Mouse (Mus musculus) inflammation-experienced regulatory T-cells, adult 6 months (primary cell): ENCODE data around the gene Tdgf1. TPM values are rescaled to one million over a fixed set of nuclear protein-coding genes. Genes with fewer than 3 reads are reported as not detected.

ENCODE experiments used
- ATAC-seq: one replicate; pipeline ENCODE4 v1.8.0; 2017
- polyA plus RNA-seq, 3 experiments: library from polyadenylated mRNA; unstranded; fragments of 100-300 nt; shearing (Covaris generic); gene quantifications; one replicate each; pipeline ENCODE4 v1.2.1; 2017

Tdgf1 gene
- polyA plus RNA-seq, result 1 to 10 TPM in 2 of 3 experiments, under 1 TPM in 1; 0.73 to 2.6 (median 2.5) TPM

- ATAC-seq, result no peak
Observed at GRCm38 (mm10) chr9:110945926-110946325, at the start of gene Tdgf1. TSS of gene Tdgf1 (minus strand) at chr9:110946158.

- ATAC-seq, result peak; percentile 92
Observed at GRCm38 (mm10) chr9:110994716-110995172, 48.8 kb upstream of the Tdgf1 start.

- no peak for ATAC-seq
Observed at GRCm38 (mm10) chr9:110993281-110993709, 47.3 kb upstream of the Tdgf1 start.

GRCm38 (mm10) chr9:110990204-110990603 is 44.2 kb upstream of the Tdgf1 start, which contains the start of gene Rtp3:
TSS of gene Rtp3 (minus strand) at chr9:110990583.
- ATAC-seq, result no peak

- ATAC-seq, result no peak
Observed at GRCm38 (mm10) chr9:110989543-110989942, 43.6 kb upstream of the Tdgf1 start.

DNA sequence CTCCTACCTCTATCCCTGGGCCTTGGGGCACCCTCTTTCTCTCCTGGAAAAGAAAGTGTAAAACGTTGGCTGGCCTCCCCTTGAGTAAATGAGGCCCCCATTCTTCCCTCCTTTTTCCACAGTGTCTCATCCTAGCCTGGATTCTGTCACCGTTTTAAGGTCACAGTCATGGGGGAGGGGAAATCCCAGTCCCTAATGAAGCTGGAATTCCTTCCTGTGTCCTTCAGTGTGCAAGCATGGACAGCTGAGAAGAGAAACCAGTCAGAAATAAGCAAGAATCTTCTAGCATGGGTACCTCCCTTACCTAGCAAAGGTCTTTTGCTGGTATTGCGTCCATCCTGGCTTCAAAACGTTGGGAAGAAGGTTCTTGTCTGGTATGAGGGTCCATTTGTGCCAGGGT is 43.2 kb upstream of the Tdgf1 start:
- ATAC-seq, result no peak

DNA sequence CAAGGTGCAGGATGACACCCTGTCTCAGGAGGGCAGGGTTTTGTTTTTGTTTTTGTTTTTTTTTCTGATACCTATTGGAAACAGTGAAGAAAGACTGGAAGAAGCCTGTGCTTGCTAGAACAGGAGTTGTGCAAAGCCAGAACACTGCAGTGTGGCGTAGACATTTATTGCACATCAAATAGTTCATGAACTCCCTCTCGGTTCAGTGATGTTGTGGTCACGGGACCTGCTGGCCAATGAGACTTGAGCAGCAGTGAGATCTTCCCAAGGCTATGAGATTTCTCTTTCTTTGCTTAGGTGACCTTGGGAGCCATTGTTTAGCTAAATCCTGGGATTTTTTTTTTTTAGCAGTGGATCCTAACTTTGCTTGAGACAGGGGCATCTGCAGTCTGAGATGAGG is 42.1 kb upstream of the Tdgf1 start:
- ATAC-seq, result no peak

DNA sequence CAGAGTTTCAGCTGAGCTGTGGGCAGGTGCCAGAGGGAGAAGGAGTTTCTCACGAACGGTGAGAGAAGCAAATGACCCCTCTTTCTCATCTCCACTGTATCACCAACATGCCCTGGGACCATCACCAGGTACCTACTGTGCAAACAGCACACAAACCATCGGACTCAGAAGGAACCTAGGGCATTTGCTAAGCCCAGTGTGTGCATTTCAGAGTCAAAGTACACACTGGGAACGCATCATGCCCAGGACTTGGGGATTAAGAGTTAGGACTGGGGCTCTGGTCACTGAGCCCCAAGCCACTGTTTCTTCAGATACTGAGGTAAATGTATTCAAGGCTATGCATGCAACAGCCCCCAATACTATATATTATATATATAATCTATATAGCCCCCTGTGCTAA is 41.4 kb upstream of the Tdgf1 start:
- no peak for ATAC-seq

DNA sequence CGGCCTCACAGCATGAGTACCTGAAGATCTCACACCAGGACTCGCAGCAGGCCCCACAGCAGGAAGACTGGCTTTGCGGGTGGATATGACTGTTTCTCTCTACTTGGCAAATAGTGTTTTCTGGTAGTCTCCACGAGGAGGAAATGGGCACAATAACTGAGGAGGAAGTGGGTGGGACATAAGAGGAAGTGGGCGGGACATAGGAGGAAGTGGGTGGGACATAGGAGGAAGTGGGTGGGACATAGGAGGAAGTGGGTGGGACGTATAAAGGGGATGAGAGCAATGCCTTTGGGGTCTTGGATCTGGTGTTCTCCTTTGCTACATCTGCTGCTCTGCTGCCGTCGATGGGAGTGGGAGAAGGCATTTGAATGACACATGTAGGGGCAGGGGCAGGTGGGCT is 40.0 kb upstream of the Tdgf1 start:
- no peak for ATAC-seq

DNA sequence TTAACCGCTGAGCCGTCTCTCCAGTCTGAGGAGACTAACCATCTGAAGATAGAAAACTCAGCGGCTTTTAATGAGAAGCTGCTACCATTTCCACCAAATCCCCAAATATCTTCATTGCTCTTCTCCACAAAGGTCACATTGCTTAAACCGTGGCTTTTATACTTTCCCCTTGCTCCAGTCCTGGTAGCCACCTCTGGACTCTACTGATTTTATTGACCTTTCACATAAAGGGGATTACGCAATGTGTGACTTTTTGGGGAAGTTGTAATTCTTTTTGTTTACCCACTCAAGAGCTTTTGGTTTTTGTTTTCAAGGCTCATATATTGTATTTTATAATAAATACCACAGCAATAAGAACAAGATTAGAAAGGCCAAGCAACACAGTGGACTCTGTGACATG is 39.6 kb upstream of the Tdgf1 start:
- no peak for ATAC-seq

DNA sequence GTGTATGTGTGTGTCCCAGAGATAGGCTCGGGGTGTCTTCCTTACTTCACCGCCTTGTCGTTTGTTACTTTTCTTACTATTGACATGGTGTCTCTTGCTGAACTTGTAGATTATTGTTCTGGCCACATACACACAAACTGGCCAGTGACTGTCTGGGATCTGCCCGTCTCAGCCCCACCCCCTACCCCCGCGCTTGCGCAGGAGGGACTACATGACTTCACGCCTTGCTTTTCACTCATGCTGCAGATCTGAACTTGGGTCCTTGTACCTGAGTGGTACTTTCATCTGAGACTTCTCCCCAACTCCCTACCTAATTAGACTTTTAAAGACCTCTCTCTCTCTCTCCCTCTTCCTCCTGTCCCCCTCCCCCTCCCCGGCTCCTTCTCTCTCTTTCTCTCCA is 38.1 kb upstream of the Tdgf1 start:
- no peak for ATAC-seq

DNA sequence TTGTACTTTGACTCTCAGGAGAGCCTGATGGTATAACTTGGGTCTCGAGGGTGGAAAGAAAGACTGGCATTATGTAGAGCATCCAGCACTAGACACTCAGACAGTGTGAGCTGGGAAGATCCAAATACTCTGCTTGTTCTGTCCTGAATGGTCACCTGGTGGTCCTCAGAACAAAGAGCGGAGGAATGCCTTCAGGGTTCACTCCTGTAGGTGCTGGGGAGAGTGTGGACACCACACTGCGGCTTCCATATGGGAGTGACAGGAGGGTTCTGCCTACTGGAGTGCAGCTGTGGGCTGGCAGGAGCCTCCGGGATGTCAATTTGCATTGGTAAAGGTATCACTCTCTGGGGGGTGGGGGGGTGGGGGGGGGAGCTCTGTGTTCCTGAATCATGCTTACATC is 36.4 kb upstream of the Tdgf1 start:
- ATAC-seq, result no peak

DNA sequence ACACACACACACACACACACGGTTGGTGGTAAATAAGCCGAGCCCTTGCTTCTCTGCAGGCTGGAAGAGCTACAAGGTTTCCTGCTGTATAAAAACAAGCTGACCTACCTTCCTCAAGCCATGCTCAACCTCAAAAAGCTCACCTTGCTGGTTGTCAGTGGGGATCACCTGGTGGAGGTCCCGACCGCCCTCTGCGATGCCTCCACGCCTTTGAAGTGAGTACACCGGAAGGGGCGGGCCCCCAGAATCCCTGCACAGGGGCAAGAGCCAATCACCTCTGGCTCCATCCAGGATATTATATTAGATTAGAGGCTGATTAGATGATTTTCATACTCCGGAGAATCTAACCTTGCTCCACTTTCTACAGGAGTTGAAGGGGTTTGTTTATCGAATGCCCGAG is 33.5 kb upstream of the Tdgf1 start:
- ATAC-seq, result no peak

- ATAC-seq, result no peak
Observed at GRCm38 (mm10) chr9:110965910-110966231, 19.9 kb upstream of the Tdgf1 start.

- no peak for ATAC-seq
Observed at GRCm38 (mm10) chr9:110965062-110965909, 19.3 kb upstream of the Tdgf1 start.

DNA sequence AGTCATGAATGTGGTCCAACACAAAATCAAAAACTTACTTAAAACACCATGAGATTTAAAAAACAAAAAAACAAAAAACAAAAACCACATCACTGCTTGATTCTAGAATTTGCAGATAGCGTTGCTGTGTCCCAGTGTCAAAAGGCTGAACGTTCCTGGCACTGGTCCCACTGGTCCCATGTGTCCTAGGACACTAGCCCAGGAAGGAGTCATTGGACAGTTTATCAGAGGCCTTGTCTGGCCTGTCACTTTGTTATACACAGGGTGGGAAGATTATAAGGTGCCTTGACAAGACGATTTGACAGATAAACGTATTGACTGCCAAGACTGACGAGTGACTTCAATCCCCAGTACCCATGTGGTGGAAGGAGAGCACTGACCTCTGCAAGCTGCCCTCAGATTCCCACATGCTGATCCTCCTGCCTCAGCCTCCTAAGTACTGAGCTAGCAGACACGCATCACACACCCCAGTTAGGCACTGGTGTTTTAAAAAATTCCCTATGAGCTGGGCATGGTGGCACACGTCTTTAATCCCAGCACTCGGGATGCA is 17.7 kb upstream of the Tdgf1 start:
- ATAC-seq, result no peak

DNA sequence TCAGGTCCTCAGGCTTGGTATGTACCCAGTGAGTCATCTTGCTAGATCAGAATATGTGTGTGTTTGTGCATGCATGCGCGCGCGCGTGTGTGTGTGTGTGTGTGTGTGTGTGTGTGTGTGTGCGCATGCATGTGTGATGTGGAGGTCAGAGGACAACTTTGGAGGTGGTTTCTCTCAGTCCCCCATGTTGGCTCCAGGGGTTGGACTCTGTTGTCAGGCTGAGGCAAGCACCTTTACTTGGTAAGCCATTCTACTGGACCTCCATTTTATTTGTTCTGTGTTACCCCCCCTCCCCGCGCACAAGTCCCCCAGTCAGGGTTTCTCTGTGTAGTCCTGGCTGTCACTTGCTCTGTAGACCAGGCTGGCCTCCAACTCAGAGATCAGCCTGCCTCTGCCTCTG is 15.4 kb upstream of the Tdgf1 start:
- no peak for ATAC-seq

DNA sequence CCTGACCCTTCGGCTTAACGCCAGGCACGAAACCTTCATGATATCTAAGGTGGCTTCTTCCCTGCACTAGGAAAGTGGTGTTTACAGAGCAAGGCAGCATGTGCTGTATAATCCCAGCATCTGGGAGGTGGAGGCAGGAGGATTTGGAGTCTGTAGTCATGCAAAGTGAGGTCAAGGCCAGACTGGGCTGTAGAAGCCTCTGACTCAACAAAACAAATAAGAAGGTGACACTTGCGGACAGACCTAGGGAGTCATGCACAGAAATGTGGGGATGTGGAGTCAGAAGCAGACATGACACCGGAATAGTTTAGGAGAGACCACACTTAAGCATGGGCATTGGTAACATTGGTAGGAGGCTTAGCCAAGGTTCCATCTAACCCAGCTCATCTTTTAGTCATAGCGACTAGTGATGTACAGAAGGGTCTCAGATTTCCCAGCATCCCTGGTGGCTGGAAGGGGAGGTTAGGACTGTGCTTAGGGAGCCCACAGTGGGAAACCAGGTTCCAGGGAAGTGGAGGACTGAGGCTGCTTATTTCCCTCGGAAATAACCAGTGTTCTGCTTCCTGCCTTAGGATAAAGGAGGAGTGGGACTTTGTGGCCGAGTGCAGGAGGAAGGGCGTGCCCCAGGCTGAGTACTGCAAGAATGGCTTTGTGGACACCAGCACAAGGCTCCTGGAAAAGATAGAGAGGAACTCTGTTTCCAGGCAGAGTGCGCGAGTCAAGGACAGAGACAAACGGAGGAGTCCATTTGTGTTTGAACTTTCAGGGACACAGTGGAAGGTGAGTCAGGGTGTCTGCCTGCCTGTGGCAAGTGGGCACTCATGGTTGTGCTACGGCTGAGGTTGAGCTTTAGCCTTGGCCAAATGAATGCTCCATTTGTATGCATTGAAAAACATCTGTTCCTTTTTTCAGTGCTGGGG is 14.5 kb upstream of the Tdgf1 start:
- ATAC-seq, result no peak

GRCm38 (mm10) chr9:110959669-110960068 is 13.7 kb upstream of the Tdgf1 start:
- no peak for ATAC-seq

- ATAC-seq, result no peak
Observed at GRCm38 (mm10) chr9:110955962-110956361, 10.0 kb upstream of the Tdgf1 start.

DNA sequence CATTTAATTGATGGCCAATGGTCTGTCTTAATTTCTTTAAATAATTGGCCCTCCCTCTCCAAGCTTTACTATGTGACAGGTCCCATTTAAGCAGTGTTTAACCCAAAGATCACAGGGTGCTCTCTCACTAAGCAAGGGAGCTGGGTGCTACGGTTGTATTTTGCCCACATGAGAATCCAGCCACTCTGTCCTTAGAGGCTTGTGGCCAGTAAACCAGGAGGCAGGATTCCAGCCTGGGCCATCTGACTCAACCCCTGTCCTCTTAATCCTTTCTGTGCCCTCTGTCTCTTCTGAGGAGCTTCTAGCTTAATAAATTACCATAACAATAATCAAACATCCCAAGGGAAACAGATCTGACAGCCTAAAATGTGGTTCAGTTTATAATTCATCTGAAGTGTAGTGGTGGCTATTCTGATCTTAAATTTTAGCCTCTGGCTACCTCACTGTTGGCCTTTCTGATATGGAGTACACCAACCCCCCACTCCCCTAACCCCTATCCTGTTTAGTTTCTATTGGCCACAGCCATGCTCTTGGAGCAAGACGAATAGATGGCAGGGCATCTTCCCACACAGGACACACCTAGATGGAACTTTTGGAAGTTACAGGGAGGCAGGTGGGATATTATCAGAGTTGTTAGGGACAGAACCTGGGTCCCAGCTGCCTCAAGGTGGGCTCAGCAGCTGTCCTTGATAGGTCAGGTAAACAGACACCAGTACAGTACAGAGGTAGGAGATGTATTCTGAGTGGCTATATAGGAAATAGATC is 8.9 kb upstream of the Tdgf1 start:
- no peak for ATAC-seq
